Mouse (Mus musculus) liver, embryonic 14.5 days (tissue): ENCODE measurements around the gene Acer3.
A peak's percentile ranks its signal among the peaks of the same experiment; 100 is the strongest.

Experiments
- CTCF ChIP-seq: IDR thresholded peaks from 2 replicates; pipeline ENCODE4 v1.5.1; 2016; ENCODE audit warnings: antibody characterized with exemption, low read depth, control low read depth
- EP300 ChIP-seq: IDR thresholded peaks from 2 replicates; pipeline ENCODE4 v1.6.1; 2016; ENCODE audit warnings: antibody characterized with exemption, low read depth

GRCm38 (mm10) chr7:98309219-98310030 lies 11.6 kb downstream of the Acer3 start:
- TF ChIP-seq CTCF (peak; percentile 28; the same call in 1 of the 2 replicates), EP300 (no peak)
